Mouse (Mus musculus): ENCODE measurements around the gene 4933415F23Rik. TPM values are rescaled to one million over a fixed set of nuclear protein-coding genes. Genes with fewer than 3 reads are reported as not detected.
A peak's percentile ranks its signal among the peaks of the same experiment; 100 is the strongest.

The 4933415F23Rik gene
- polyA plus RNA-seq, 1 experiment from 2014 or later = not detected

- no peaks in the 10 kb centered on the region for H3K27me3 ChIP-seq (ENCODE audit: insufficient read depth, poor library complexity, severe bottlenecking)
- no peak overlapping the region for H3K27ac ChIP-seq
- WGBS = 78% methylated on average over 5 of the region's 5 CpGs
- DNase-seq (ENCODE audit: low spot score) = no peak
- no peaks in the 10 kb centered on the region for H3K36me3 ChIP-seq
- H3K4me3 ChIP-seq = no peak overlapping the region
- no peaks in the 10 kb centered on the region for H3K9me3 ChIP-seq
- no peaks in the 10 kb centered on the region for H3K4me1 ChIP-seq
Observed at GRCm38 (mm10) chr1:23067715-23068114, 34.3 kb downstream of the 4933415F23Rik start.

GRCm38 (mm10) chr1:23064717-23065475 lies 37.2 kb downstream of the 4933415F23Rik start:
- H3K27me3 ChIP-seq (ENCODE audit: insufficient read depth, poor library complexity, severe bottlenecking) = no peaks in the 10 kb centered on the region
- no peak overlapping the region for H3K4me3 ChIP-seq

GRCm38 (mm10) chr1:23063946-23064345 lies 38.1 kb downstream of the 4933415F23Rik start:
- Histone ChIP-seq H3K27ac (no peak overlapping the region), H3K4me3 (no peak overlapping the region), H3K36me3 (no peaks in the 10 kb centered on the region), H3K9me3 (no peaks in the 10 kb centered on the region), H3K27me3 (ENCODE audit: insufficient read depth, poor library complexity, severe bottlenecking) (no peaks in the 10 kb centered on the region), H3K4me1 (no peaks in the 10 kb centered on the region)
- no peak for DNase-seq (ENCODE audit: low spot score)
- 71% methylated on average over 2 of the region's 2 CpGs for WGBS

More at GRCm38 (mm10) chr1:23064717-23065475, 37.2 kb downstream of the 4933415F23Rik start:
- H3K36me3 ChIP-seq = no peaks in the 10 kb centered on the region
- H3K4me1 ChIP-seq = no peaks in the 10 kb centered on the region
- no peaks in the 10 kb centered on the region for H3K9me3 ChIP-seq
- 45% methylated on average over 4 of the region's 4 CpGs for WGBS
- no peak overlapping the region for H3K27ac ChIP-seq
- DNase-seq (ENCODE audit: low spot score) = no peak

- H3K4me3 ChIP-seq = no peak overlapping the region
- no peaks in the 10 kb centered on the region for H3K36me3 ChIP-seq
- no peaks in the 10 kb centered on the region for H3K9me3 ChIP-seq
- WGBS = 23% methylated on average over 14 of the region's 14 CpGs
- H3K27ac ChIP-seq = no peak overlapping the region
- peak; percentile 86 for DNase-seq (ENCODE audit: low spot score)
- no peaks in the 10 kb centered on the region for H3K4me1 ChIP-seq
- no peaks in the 10 kb centered on the region for H3K27me3 ChIP-seq (ENCODE audit: insufficient read depth, poor library complexity, severe bottlenecking)
Observed at GRCm38 (mm10) chr1:23061614-23062373, 40.3 kb downstream of the 4933415F23Rik start.

GRCm38 (mm10) chr1:23060056-23060455 lies 42.0 kb downstream of the 4933415F23Rik start:
- Histone ChIP-seq H3K27me3 (ENCODE audit: insufficient read depth, poor library complexity, severe bottlenecking) (no peaks in the 10 kb centered on the region), H3K4me3 (no peak overlapping the region), H3K36me3 (no peaks in the 10 kb centered on the region), H3K4me1 (no peaks in the 10 kb centered on the region), H3K27ac (no peak overlapping the region), H3K9me3 (no peaks in the 10 kb centered on the region)
- no peak for DNase-seq (ENCODE audit: low spot score)
- 88% methylated on average over 9 of the region's 9 CpGs for WGBS
